Mouse (Mus musculus) cerebellum, postnatal 4 days (tissue): ENCODE measurements at regions not wholly inside any gene's neighbourhood (a gene's known extent, or its start where the extent isn't known, plus 50 kb on each side); places are given as distances from the start of the nearest gene placed in this dataset.

Experiments used
- DNase-seq, 2 experiments: peaks; one replicate each; pipeline ENCODE4 v3.0.0; 2022; ENCODE audit warnings: low spot score in 2 of 2, mixed read lengths in 1 of 2

DNA sequence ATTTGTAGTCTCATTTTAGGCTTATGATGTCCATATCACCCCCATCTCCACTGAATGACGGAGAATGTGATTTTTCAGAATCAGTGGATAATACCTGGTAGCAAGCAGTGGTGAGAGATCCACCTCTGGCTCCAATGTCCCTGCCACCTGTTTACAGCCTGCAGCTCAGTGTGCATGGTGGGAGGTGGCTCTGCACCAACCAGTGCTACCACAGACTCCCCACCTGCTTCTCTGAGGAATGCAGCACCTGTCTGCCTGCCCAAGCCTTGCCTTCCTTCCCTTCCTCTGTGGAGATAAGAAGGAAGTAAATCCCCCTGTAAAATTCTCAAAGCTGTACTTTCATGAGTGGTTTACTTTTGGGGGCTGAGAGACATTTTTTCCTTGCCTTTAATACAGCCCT, 95.9 kb upstream of the Shh start:
- no peak for DNase-seq

DNA sequence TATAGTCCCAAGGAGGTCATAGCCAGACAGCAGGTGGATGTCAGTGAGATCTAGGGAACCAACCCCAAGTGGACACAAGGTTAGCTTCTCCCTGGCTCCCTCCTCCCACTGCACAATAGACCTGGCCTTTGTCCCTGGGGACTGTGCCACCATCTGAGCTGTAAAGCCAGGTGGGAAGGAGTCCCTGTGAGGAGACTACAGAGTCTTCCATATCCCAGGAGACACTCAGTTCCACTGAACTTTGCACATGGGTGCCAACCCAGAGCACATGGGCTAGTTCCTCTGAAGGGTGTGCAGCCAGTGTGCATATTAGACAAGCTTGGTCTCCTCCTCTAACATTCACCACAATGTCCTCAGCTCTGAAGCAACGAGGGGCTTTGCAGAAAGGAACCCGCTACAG, 86.5 kb upstream of the Shh start:
- no peak for DNase-seq

DNA sequence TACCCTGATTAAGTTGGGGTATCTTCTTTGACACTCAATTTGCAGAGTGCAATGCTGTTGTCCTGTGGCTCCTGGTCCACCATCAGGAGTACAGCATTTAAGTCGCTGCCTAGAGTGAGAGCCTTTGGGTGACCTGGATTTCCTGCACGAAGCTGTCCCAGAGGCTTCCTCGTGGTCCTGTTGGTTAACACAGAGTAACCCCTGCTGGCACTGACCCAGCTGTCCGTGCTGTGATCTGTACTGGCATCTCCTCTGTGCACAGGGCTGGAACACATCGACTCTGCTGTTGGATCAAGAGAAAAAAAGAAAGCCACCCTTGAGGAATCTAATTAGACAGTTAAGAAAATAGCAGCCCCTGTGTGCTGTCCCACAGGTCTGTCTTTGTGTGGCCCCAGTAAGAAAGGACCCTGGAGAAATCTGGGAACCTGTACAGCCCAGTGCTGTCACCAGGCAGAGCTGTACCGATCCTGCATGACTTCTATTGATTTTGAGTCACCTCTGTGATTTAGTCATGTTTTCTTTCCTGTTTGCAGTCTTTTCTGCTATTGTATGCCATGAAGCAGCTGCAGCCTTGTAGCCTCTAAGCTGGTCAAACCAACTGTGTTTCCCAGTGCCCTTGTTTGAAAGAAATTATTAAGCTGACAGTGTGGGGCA, 63.3 kb upstream of the Shh start:
- DNase-seq = peak in 1 of 2 experiments; percentile 17

DNA sequence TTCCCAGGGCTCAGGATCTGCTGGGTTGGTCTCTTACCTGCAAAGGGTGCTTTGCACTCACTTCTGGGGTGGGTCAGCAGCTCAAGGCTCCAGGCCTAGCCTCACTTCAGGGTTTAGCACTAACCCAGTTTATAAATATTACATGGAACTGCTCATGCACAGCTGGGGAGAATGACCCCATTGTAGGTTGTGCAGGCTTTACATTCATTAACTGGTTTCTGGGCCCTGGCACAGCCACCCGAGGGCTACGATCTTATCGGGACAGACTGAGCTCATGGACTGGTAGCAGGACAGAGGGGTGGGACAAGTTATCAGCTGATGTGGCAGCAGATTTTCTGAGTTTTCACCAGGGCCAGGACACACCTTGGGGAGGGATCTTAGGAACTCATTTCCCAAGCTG, 59.4 kb upstream of the Shh start:
- DNase-seq = no peak

DNA sequence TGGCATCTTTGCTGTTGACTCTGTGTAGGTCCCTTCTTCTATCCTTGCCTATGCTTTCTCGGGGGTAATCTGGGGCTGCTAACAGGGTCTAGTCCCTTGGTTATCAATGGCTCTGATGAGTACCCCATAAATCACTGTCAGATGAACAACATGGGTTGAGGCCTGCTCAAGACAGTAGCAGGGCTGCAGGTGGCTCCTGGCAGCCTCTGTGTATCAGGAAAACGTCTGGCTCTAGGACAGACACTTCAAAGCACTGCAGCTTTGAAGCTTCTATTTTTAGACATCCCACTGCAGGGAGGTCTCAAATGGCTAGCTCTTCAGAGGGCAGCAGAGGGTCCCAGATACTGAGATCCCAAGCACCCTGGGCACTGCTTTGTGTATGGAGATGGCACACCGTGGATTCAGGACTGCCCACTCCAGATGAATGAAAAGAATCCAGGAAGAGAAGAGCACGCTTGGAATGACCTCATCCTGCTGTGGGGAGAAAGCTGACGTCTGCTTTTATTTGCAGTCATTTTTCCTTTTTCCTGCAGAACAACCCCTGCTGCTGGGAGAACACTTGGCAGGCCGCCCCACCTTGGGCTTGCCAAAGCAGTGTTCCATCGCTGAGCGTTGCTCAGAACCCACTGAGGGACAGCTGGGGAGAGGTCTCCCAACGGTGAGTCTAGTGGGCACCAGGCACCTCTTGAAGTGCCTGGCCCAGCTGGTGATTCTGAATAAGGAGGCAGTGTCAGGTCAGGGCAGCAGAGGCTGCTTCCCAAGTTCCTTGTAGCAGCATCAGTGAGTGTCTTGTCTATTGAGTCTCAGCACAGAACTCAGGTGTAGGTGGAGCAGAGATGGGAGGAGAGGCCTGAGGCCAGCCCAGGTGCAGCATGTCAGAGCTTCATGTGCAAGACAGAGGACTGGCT, 54.0 kb upstream of the Shh start:
- DNase-seq = peak in 1 of 2 experiments; percentile 75

DNA sequence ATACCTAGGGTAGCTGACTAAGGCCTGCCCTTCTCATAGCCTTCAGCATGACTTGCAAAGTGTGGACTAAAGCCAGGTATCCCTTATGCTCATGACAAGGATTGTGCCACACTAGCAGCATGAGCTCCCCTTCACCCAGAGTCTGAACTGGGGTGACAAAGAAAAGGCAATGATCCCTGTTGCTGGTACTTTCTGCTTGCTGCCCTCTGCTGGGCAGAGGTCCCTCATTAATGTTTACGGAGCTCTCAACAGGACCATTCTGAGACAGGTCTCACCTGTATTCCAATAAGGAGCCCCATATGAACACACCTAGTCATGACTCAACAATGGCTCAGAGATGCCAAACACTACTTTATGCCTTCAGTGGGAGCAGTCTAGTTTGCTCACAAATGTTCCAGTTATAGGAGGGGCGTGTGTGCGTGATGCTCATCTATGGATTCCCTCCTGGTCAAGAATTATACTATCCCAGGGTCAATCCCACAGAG, 52.0 kb upstream of the Shh start:
- DNase-seq = no peak
